In genomic region chr12:16528650-16529049, GRCm38 (mm10) we compare ENCODE assay signal across 21 mouse cellular contexts.
A peak's percentile ranks its signal among the peaks of the same experiment; 100 is the strongest.
DNase-seq lines count a peak whose midpoint lies in the region; ATAC-seq and TF ChIP-seq lines count a peak whose summit lies in the region.
"Had no signal": no experiment of that assay in that cellular context is flagged by ENCODE, and none has a peak within 500 bp of the region (broad histone marks: within the 10 kb centered on the region; RNA-seq: fewer than 3 reads in every experiment).

No protein-coding gene starts in this region.

- no peaks in the 10 kb centered on the region for H3K27me3 ChIP-seq in splenic B cell, adult 2 months (ENCODE audit: control insufficient read depth, insufficient read depth, low read length, poor library complexity, severe bottlenecking)
- no peaks in the 10 kb centered on the region for H3K27me3 ChIP-seq in hindbrain, embryonic 16.5 days (replicated peaks; ENCODE audit: control insufficient read depth, insufficient read depth, low read length)
- H3K27me3 ChIP-seq: embryonic facial prominence, embryonic 13.5 days; forebrain, embryonic 12.5 days; heart, embryonic 13.5 days; hindbrain, embryonic 15.5 days had no signal

- TF ChIP-seq CTCF in bone marrow, adult 2 months (IDR thresholded peaks at IDR 0.05; ENCODE audit: control insufficient read depth, insufficient read depth, low read length): no peak

- H3K36me3 ChIP-seq in splenic B cell, adult 2 months (ENCODE audit: control insufficient read depth, insufficient read depth, low read length, poor library complexity, severe bottlenecking): no peaks in the 10 kb centered on the region
- H3K36me3 ChIP-seq in hindbrain, embryonic 16.5 days (ENCODE audit: control insufficient read depth, insufficient read depth, low read length): no peaks in the 10 kb centered on the region
- H3K36me3 ChIP-seq: embryonic facial prominence, embryonic 13.5 days; forebrain, embryonic 12.5 days; G1E; heart, embryonic 13.5 days; hindbrain, embryonic 15.5 days had no signal

- H3K9ac ChIP-seq in hindbrain, embryonic 16.5 days (ENCODE audit: low read depth, low read length): no peak overlapping the region
- H3K9ac ChIP-seq: embryonic facial prominence, embryonic 13.5 days; forebrain, embryonic 12.5 days; forebrain, postnatal 0 days; heart, embryonic 13.5 days; hindbrain, embryonic 15.5 days had no signal

- no peak overlapping the region for H3K4me2 ChIP-seq in hindbrain, embryonic 16.5 days (ENCODE audit: low read length)
- H3K4me2 ChIP-seq: embryonic facial prominence, embryonic 13.5 days; forebrain, embryonic 12.5 days; heart, embryonic 13.5 days; hindbrain, embryonic 15.5 days had no signal

- H3K27ac ChIP-seq in bone marrow, adult 2 months (ENCODE audit: control insufficient read depth, insufficient read depth, low read depth, low read length, poor library complexity): peak overlapping the region; percentile 21; the same call in 1 of the 2 replicates
- H3K27ac ChIP-seq in hindbrain, embryonic 16.5 days (ENCODE audit: low read depth, low read length): no peak overlapping the region
- H3K27ac ChIP-seq: embryonic facial prominence, embryonic 13.5 days; forebrain, embryonic 12.5 days; heart, embryonic 13.5 days; hindbrain, embryonic 15.5 days had no signal

- H3K9me3 ChIP-seq in hindbrain, embryonic 16.5 days (ENCODE audit: control insufficient read depth, low read length): no peaks in the 10 kb centered on the region
- H3K9me3 ChIP-seq: forebrain, embryonic 12.5 days; G1E; heart, embryonic 13.5 days; hindbrain, embryonic 15.5 days had no signal

- peak; percentile 26 for ATAC-seq in monocyte, adult 5-6 weeks (replicated peaks; ENCODE audit: insufficient number of reproducible peaks, low FRiP score, low TSS enrichment, poor library complexity, severe bottlenecking)
- no peak for ATAC-seq in hindbrain, embryonic 16.5 days
- ATAC-seq: forebrain, postnatal 0 days had no signal

- 64% methylated on average over 7 of the region's 7 CpGs for WGBS in bone marrow, adult 2 months
- WGBS in hindbrain, embryonic 16.5 days: 85% methylated on average over 7 of the region's 7 CpGs

- no peak for TF ChIP-seq POLR2A in bone marrow, adult 2 months (IDR thresholded peaks at IDR 0.05; ENCODE audit: borderline replicate concordance, control insufficient read depth, low read depth, low read length)

- peaks cover 10% of the 10 kb centered on the region; the same call in 1 of the 2 replicates for H3K4me1 ChIP-seq in bone marrow, adult 2 months (ENCODE audit: control insufficient read depth, insufficient read depth, low read length)
- H3K4me1 ChIP-seq in hindbrain, embryonic 16.5 days (ENCODE audit: control insufficient read depth, insufficient read depth, low read depth, low read length): peaks cover 11% of the 10 kb centered on the region

- DNase-seq in A20 (ENCODE audit: low read depth, low spot score): peak; percentile 55
- DNase-seq in splenic B cell, adult 2 months (ENCODE audit: low read depth, low spot score): peak; percentile 30
- no peak for DNase-seq in urinary bladder, postnatal 14 days (ENCODE audit: low spot score)
- DNase-seq in gastrocnemius, postnatal 25 days: no peak
- DNase-seq: adrenal gland, adult 8-10 months; adrenal gland, postnatal 36 days; cerebellum, adult 11 months; cerebellum, adult 9-10 months; cerebellum, postnatal 36 days; forebrain, postnatal 0 days; gastrocnemius, postnatal 14 days; heart, adult 11 months; heart, postnatal 36 days had no signal

- no peak overlapping the region for H3K4me3 ChIP-seq in bone marrow, adult 2 months (replicated peaks; ENCODE audit: control insufficient read depth, low read depth, low read length)
- no peak overlapping the region for H3K4me3 ChIP-seq in hindbrain, embryonic 16.5 days (ENCODE audit: low read length)
- H3K4me3 ChIP-seq: embryonic facial prominence, embryonic 13.5 days; forebrain, embryonic 12.5 days; heart, embryonic 13.5 days; hindbrain, embryonic 15.5 days had no signal

Comparison
In these comparisons a context has a peak if more than half of its experiments do, and no peak if none do; other contexts are left out.
1. DNase-seq: peak in A20 (single experiment) and splenic B cell, adult 2 months (single experiment); none in urinary bladder, postnatal 14 days (single experiment) and gastrocnemius, postnatal 25 days (single experiment).